Mouse (Mus musculus): ENCODE measurements at regions not wholly inside any gene's neighbourhood (a gene's known extent, or its start where the extent isn't known, plus 50 kb on each side); places are given as distances from the start of the nearest gene placed in this dataset.
A peak's percentile ranks its signal among the peaks of the same experiment; 100 is the strongest.

DNA sequence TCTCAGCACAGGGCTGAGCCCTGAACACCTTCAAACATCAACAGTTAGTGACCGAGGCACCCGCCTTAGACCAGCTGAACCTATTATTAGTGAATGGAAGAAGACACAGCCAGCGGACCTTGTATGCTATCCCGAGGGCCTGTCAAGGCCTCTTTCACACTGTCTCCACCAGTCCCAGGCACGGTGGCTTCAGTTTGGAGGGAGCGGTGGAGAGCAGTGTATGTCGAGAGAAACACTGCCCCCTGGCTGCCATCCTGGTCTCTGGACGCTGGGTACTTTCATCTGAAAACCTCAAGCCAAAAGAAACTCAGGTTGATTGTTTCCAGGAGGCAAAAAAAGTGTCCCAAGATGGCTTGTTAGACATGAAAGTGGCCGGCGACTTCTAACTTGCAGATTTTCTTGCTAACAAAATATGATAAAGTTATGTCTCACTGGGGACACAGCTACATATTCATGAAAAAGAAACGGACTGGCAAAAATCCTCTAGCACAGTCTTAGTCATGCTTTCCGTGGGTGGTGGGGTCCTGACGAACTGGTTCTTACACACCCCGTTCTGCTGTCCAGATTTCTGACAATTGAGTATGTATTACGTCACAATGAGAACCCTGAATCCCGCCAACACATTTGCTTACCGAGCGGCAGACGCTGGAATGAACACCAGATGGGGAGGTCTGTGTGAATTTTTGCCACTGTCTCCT lies 57.2 kb upstream of the Igfbp7 start:
- Histone ChIP-seq H3K27me3 (ENCODE audit: control insufficient read depth, insufficient read depth, low read depth, low read length) (no peaks in the 10 kb centered on the region), H3K4me1 (ENCODE audit: control insufficient read depth, low read depth, low read length) (no peaks in the 10 kb centered on the region), H3K9ac (ENCODE audit: low read depth, low read length) (no peak overlapping the region), H3K9me3 (replicated peaks; ENCODE audit: control insufficient read depth, low read length) (no peaks in the 10 kb centered on the region), H3K36me3 (ENCODE audit: control insufficient read depth, insufficient read depth) (no peaks in the 10 kb centered on the region), H3K4me2 (ENCODE audit: low read depth, low read length) (no peak overlapping the region), H3K27ac (ENCODE audit: low read length) (no peak overlapping the region), H3K4me3 (ENCODE audit: low read depth, low read length) (no peak overlapping the region)
- no peak for ATAC-seq (ENCODE audit: low read depth)
- WGBS (ENCODE audit: insufficient replicate concordance): 50% methylated on average over 19 of the region's 19 CpGs

GRCm38 (mm10) chr5:77459896-77460717 lies 52.3 kb upstream of the Igfbp7 start:
- Histone ChIP-seq H3K27me3 (ENCODE audit: control insufficient read depth, insufficient read depth, low read depth, low read length) (no peaks in the 10 kb centered on the region), H3K4me2 (ENCODE audit: low read depth, low read length) (peak overlapping the region; percentile 75), H3K9me3 (replicated peaks; ENCODE audit: control insufficient read depth, low read length) (no peaks in the 10 kb centered on the region), H3K4me3 (ENCODE audit: low read depth, low read length) (peak overlapping the region; percentile 59), H3K27ac (ENCODE audit: low read length) (peak overlapping the region; percentile 11; the same call in 1 of the 2 replicates), H3K36me3 (ENCODE audit: control insufficient read depth, insufficient read depth) (no peaks in the 10 kb centered on the region), H3K9ac (ENCODE audit: low read depth, low read length) (peak overlapping the region; percentile 47; the same call in 1 of the 2 replicates), H3K4me1 (ENCODE audit: control insufficient read depth, low read depth, low read length) (no peaks in the 10 kb centered on the region)
- ATAC-seq (ENCODE audit: low read depth): peak; percentile 77
- WGBS (ENCODE audit: insufficient replicate concordance): under 1% methylated on average over 29 of the region's 29 CpGs

Measured in liver, embryonic 16.5 days (tissue).